24 mouse cellular contexts compared by ENCODE assay signal in genomic region chr13:42193016-42193415, GRCm38 (mm10).
A peak's percentile ranks its signal among the peaks of the same experiment; 100 is the strongest.
DNase-seq lines count a peak whose midpoint lies in the region; ATAC-seq lines count a peak whose summit lies in the region.
"Had no signal": no experiment of that assay in that cellular context is flagged by ENCODE, and none has a peak within 500 bp of the region (broad histone marks: within the 10 kb centered on the region; RNA-seq: fewer than 3 reads in every experiment).

No protein-coding gene starts in this region.

- ATAC-seq in neural tube, embryonic 13.5 days (ENCODE audit: low read depth): no peak
- ATAC-seq in hindbrain, embryonic 15.5 days (ENCODE audit: low FRiP score, low read depth): peak; percentile 61; the same call in 1 of the 2 replicates
- ATAC-seq in midbrain, embryonic 14.5 days (ENCODE audit: low FRiP score, low TSS enrichment): no peak
- ATAC-seq: intestine, embryonic 16.5 days; liver, postnatal 0 days had no signal

- 0 out of 2 replicates have a peak overlapping the region, but pooled peaks have one; percentile 6 for H3K4me2 ChIP-seq in neural tube, embryonic 13.5 days
- peak overlapping the region; percentile 13; the same call in 1 of the 2 replicates for H3K4me2 ChIP-seq in hindbrain, embryonic 15.5 days
- no peak overlapping the region for H3K4me2 ChIP-seq in midbrain, embryonic 14.5 days (ENCODE audit: low read length)
- H3K4me2 ChIP-seq: heart, embryonic 15.5 days; kidney, embryonic 15.5 days had no signal

- no peak overlapping the region for H3K9ac ChIP-seq in neural tube, embryonic 13.5 days
- no peak overlapping the region for H3K9ac ChIP-seq in hindbrain, embryonic 15.5 days
- H3K9ac ChIP-seq in midbrain, embryonic 14.5 days (replicated peaks; ENCODE audit: low read length): no peak overlapping the region
- H3K9ac ChIP-seq: heart, embryonic 15.5 days; kidney, embryonic 15.5 days; liver, postnatal 0 days had no signal

- 22% methylated on average over 9 of the region's 9 CpGs for WGBS in neural tube, embryonic 13.5 days
- WGBS in hindbrain, embryonic 15.5 days: 14% methylated on average over 9 of the region's 9 CpGs
- 5% methylated on average over 9 of the region's 9 CpGs for WGBS in midbrain, embryonic 14.5 days

- peak overlapping the region; percentile 38; the same call in 1 of the 2 replicates for H3K27ac ChIP-seq in neural tube, embryonic 13.5 days (replicated peaks)
- H3K27ac ChIP-seq in hindbrain, embryonic 15.5 days (replicated peaks): no peak overlapping the region
- no peak overlapping the region for H3K27ac ChIP-seq in midbrain, embryonic 14.5 days (replicated peaks; ENCODE audit: low read depth, low read length)
- H3K27ac ChIP-seq: forebrain, embryonic 10.5 days; gastrocnemius, adult 2 months; heart, adult 2 months; heart, embryonic 15.5 days; kidney, embryonic 15.5 days had no signal

- no peaks in the 10 kb centered on the region for H3K36me3 ChIP-seq in neural tube, embryonic 13.5 days
- H3K36me3 ChIP-seq in hindbrain, embryonic 15.5 days: no peaks in the 10 kb centered on the region
- no peaks in the 10 kb centered on the region for H3K36me3 ChIP-seq in midbrain, embryonic 14.5 days (ENCODE audit: control insufficient read depth, insufficient read depth, low read length)
- H3K36me3 ChIP-seq: forebrain, embryonic 10.5 days; heart, embryonic 15.5 days; kidney, embryonic 15.5 days had no signal

- no peaks in the 10 kb centered on the region for H3K27me3 ChIP-seq in neural tube, embryonic 13.5 days
- no peaks in the 10 kb centered on the region for H3K27me3 ChIP-seq in hindbrain, embryonic 15.5 days
- no peaks in the 10 kb centered on the region for H3K27me3 ChIP-seq in midbrain, embryonic 14.5 days (ENCODE audit: control insufficient read depth, insufficient read depth, low read length)
- H3K27me3 ChIP-seq: heart, embryonic 15.5 days; kidney, embryonic 15.5 days; megakaryocyte, embryonic 14.5 days had no signal

- H3K4me3 ChIP-seq in neural tube, embryonic 13.5 days: no peak overlapping the region
- H3K4me3 ChIP-seq in hindbrain, embryonic 15.5 days: no peak overlapping the region
- no peak overlapping the region for H3K4me3 ChIP-seq in midbrain, embryonic 14.5 days (replicated peaks; ENCODE audit: low read depth, low read length)
- H3K4me3 ChIP-seq: forebrain, embryonic 10.5 days; gastrocnemius, adult 2 months; heart, adult 2 months; heart, embryonic 15.5 days; kidney, embryonic 15.5 days; megakaryocyte, embryonic 14.5 days; myocyte had no signal

- DNase-seq in neural tube, embryonic 10.5 days (ENCODE audit: extremely low spot score, low spot score): no peak
- peak; percentile 52 for DNase-seq in midbrain, embryonic 14.5 days
- no peak for DNase-seq in ovary, postnatal 14 days (ENCODE audit: low spot score)
- no peak for DNase-seq in kidney, postnatal 4 days
- DNase-seq in gastrocnemius, postnatal 25 days: no peak
- no peak for DNase-seq in lung, postnatal 14 days
- DNase-seq: B cell, adult 2 months; cerebellum, adult 9-10 months; gastrocnemius, adult 2 months; heart, adult 2 months; heart, postnatal 4 days; left cerebral cortex, postnatal 4 days; liver, postnatal 0 days; lung, postnatal 10 days; spleen, adult 18-20 months; thymus, postnatal 25 days had no signal

- H3K9me3 ChIP-seq in neural tube, embryonic 13.5 days: no peaks in the 10 kb centered on the region
- no peaks in the 10 kb centered on the region for H3K9me3 ChIP-seq in hindbrain, embryonic 15.5 days
- no peaks in the 10 kb centered on the region for H3K9me3 ChIP-seq in midbrain, embryonic 14.5 days (ENCODE audit: control insufficient read depth, low read length)
- H3K9me3 ChIP-seq: forebrain, embryonic 10.5 days; heart, embryonic 15.5 days; kidney, embryonic 15.5 days had no signal

- 0 out of 2 replicates have a peak, but pooled peaks cover 4% of the 10 kb centered on the region for H3K4me1 ChIP-seq in neural tube, embryonic 13.5 days (replicated peaks)
- H3K4me1 ChIP-seq in hindbrain, embryonic 15.5 days (replicated peaks): peaks cover 6% of the 10 kb centered on the region
- H3K4me1 ChIP-seq in midbrain, embryonic 14.5 days (ENCODE audit: control insufficient read depth, insufficient read depth, low read length): 0 out of 2 replicates have a peak, but pooled peaks cover 5% of the 10 kb centered on the region
- H3K4me1 ChIP-seq: heart, embryonic 15.5 days; megakaryocyte, embryonic 14.5 days had no signal
